Mouse (Mus musculus) heart, postnatal 4 days (tissue): Measurements from ENCODE around the gene Cxcl5. TPM values are rescaled to one million over a fixed set of nuclear protein-coding genes. Genes with fewer than 3 reads are reported as not detected.
A peak's percentile ranks its signal among the peaks of the same experiment; 100 is the strongest.

Source experiments
- DNase-seq: peaks from one replicate; pipeline ENCODE4 v3.0.0; 2021
- total RNA-seq, 2 experiments: library from RNA; stranded (reverse); gene quantifications; 2 replicates each; pipeline ENCODE4 v1.2.3; 2021

Gene Cxcl5
- not detected for total RNA-seq

DNA sequence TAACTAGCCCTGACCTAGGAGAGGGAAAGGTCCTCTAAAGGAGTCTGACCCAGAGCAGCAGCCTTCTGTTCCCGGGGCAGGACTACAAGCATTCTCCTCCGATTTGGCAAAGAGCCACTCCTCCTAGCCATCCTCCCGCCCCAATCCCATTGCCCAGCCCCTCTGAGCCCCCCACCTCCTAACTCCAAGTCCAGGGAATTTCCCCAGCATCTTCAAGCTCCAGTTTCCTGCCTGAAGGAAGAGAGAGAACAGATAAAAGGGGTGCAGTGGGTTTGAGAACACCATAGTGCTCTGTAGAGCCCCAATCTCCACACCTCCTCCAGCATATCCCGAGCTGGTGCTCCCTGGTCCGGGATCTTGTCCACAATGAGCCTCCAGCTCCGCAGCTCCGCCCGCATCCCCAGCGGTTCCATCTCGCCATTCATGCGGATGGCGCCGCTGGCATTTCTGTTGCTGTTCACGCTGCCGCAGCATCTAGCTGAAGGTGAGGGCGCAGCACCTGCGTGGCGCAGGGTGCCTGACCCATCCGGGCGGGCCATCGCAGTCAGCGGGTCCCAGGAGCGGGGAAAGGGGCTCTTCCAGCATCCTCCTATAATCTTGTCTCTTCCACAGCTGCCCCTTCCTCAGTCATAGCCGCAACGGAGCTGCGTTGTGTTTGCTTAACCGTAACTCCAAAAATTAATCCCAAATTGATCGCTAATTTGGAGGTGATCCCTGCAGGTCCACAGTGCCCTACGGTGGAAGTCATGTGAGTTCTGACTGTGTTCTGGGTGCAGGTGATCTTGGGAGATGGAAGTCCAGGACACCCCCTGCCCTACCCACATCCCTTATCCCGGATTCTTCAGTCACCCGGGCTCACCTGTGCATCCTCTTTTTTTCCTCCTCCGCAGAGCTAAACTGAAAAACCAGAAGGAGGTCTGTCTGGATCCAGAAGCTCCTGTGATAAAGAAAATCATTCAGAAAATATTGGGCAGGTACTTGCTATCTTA is at the start of gene Cxcl5:
Gene Cxcl5 (plus strand): TSS at position 284 of the 989 bp plus-strand sequence.
- DNase-seq = no peak

DNA sequence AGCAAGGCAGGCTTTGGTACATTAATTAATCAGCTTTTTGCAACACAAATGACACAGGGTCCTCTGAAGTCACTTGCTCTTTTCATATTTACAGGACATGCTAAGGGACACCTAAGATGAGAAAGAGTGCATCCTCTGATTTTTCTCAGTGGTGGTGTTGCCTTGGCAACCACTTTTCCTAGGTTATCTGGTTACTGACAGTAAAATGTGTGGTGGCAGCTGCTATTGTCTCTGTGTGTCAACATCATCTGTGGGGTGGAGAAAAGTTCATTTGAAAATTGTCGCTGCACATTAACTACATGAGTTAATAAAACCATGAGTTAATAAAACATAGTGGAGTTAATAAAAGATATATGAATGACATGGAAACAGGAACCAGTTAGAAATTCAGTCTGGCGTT is 47.8 kb upstream of the Cxcl5 start:
- no peak for DNase-seq

DNA sequence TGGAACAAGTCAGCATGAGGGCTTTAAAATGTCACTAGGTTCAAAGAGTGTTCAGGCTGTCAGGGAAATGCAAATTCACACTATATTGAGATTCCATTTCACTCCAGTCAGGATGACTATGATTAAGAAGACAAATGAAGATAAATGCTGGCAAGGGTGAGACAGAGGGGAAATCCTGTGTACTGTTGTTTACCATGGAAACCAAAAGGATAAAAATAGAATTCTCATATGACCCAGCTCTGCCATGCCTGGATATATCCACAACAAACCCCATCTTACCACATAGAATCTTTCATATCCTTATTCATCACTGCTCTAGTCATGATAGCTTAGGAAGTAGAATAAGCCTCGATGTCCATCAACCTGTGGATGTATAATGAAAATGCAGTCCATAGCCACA is 41.2 kb upstream of the Cxcl5 start:
- no peak for DNase-seq

DNA sequence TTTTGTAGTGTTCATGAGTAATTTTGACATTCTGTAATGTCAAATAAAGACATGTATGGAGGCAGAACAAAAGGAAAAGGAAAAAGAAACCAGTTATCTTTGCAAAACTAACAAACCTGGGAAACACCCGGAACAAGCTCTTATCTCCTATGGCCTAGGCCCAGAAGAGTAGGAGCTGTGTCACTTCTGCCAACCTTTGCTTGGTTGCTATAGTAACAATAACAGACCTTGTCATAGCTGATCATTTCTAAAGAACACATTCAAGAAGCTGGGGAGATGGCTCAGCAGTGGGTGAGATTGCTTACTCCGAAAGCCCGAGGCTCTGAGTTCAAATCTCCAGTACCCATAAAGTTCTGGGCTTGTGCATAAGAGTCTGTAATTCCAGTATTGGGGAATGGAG is 36.5 kb upstream of the Cxcl5 start:
- no peak for DNase-seq

DNA sequence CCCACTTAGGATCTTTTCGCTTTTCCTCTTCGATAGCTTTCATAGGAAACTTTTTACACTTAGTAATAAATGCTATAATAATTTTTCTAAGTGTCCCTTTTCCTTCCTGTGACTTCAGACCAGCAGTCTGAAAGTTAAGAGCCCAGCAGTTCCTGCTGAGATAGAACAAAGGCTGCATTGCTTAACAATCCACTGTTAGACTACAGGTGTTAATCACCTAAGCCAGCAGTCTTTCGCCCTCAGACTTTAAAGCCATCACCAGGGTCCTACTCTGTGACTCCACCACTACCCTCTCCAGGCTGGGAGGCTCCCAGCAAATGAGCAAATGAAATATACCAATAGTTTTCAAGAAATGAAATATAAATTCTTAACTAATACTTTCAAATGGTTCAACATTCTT is 30.9 kb upstream of the Cxcl5 start:
- no peak for DNase-seq

DNA sequence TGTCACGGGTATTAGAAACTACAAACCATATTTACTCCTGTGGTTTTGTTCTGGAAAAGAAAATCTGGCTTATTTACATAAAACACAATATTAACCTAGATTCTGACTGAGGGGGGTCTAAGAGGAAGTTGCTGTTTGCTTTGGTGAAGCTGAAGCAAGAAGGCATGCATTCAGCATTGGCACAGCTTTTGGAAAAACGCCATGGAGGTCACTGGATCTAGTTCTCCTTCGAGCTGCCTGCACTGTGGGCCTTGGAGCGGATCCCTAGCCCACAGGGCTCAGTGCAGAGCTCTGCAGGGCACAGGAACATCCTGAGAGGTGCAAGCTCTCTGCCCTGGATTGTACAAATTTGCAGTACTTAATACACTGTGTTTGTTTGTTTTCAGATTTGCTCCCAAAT is 27.7 kb upstream of the Cxcl5 start:
- DNase-seq = no peak

DNA sequence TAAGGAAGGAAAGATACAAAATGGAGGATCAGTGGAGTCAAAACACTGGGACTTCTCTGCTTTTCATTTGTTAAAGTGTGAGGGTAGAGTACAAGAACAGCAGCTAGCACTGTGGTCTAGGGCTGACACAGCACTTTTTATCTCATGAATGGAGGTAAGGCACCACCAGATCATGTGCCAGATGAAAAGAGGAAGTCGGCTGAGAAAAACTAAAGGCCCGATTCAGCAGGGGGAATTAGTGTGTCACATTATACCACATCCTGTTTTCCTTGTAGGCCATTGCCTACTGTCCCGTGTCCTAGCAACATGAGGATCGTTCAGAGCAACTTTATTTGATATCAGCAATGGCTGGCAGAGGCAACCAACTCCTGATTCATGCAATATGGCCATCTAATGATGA is 17.1 kb upstream of the Cxcl5 start:
- DNase-seq = no peak

DNA sequence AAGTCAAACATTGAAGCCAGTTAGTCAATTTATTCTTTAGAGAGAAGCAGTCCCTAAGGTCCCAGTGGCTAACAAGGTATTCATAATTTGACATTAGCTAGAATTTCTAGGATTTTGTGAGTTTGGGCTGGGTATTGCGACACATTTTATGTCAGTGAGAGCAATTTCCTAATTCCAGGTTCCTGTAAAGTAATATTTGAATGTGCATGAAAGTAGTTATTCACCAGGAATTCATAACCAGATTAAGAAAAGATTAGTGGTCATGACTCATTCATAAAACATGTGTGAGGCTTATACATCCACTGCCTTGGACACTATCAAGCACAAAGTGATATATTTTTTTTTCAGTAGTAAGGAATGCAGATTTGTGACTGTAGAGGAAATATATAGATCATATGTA is 5.2 kb upstream of the Cxcl5 start:
- DNase-seq = no peak

DNA sequence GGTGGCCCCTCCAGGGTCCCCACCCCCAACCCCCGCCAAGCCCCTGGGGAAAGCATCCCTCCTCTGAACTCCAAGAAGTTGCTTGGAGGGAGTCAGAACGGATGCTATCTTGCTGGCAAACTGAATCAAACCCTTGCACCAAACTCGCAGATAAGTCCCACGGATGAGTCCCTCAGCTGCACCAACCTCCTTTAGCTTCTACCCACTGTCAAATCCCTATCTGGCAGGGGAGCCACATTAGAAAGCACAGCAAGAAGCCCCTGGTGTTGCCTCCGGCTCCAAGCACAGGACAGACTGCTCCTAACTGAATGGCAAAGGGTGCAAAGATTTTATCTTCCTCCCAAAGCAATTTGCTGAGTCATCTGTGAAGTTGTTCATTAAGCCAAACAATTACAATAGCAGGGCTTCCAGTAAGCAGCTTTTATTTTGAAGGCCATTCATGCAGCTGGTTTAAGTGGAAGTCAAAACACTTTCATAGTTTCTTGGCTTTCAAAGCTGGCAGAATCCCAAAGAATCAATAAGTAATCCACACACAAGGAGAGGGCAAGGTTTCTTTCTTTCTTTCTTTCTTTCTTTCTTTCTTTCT is 1.0 kb upstream of the Cxcl5 start:
- no peak for DNase-seq

DNA sequence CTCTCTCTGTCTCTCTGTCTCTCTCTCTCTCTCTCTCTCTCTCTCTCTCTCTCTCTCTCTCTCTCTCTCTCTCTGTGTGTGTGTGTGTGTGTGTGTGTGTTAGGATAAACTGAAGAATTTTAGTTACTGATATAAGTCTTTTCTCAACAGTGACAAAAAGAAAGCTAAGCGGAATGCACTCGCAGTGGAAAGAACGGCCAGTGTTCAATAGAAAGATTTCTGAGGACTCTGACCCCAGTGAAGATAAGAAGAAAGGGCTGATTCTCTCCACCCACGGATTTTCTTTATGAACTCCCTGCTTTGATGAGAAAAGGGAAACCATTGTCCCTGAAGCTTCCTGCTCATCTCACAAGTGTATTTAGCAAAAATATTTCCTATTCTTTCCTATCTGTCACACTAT is 1.1 kb downstream of the Cxcl5 start:
- no peak for DNase-seq

DNA sequence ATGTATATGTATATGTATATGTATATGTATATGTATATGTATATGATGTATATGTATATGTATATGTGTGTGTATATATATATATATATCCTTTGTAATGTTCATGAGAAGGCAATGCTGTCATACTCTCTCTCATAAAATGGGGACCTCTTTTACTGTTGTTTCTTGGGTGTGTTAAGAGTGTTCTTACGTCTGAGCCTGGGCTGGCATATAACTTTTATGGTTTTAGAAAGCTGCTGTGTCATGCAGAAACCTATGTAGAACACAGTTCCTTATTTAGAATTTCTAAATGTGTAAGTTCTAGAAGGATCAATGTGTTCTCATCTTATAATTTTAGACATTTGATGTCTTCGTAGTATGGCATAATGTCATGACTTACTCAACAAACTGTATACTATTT is 1.7 kb downstream of the Cxcl5 start:
- DNase-seq = no peak

DNA sequence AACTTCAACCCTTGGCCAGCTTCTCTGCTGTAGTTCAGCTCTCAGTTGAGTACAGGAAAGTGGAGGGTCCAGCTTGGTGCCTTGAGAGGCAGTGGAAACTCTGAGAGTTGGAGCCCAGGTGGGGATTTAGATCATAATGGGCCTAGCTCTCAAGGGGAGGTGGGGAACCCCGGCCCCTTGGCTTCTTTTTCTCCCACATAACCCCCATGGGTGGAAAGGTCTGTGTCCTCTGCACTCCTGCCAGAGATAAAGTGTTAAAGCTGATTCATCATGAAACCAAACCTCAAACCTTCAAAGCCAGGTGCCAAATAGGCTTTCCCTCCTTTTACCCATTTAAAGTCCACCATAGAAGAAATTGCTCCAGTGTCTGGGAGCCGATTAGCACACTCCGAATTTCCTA is 2.7 kb downstream of the Cxcl5 start:
- no peak for DNase-seq

DNA sequence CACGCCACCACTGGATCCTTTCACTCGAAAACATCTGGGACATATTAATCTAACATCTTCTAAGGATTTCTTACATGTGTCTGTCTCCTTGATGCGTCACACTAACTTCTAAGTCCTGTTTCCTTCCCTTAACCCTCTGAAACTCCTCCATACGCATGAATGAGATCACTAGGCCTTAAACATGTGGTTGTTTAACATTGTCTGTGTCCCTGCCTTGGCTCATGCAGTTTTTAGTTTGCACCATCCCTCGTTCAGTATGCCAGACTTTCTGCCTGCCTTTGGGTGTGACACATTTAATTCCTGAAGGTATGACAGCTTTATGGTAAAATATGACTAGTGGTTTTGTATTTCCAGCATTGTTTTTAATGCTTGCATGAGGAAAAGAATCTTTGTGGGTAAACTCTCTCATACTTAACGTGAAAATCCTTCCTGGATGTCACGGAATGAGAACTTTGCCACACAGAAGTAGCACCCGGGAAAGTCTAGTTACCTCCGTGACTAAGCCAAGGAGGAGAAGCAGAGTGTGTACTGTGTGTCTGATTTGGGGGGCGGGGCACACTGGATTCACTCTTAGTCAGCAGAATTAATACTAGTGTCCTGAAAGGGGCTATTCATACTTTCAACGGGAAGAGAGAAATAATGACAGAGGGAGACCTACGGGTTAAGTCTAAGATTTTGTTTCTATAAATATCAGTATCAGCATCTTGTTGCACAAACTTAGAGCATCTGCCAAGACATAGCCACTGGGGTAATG is 4.9 kb downstream of the Cxcl5 start:
- DNase-seq = no peak

DNA sequence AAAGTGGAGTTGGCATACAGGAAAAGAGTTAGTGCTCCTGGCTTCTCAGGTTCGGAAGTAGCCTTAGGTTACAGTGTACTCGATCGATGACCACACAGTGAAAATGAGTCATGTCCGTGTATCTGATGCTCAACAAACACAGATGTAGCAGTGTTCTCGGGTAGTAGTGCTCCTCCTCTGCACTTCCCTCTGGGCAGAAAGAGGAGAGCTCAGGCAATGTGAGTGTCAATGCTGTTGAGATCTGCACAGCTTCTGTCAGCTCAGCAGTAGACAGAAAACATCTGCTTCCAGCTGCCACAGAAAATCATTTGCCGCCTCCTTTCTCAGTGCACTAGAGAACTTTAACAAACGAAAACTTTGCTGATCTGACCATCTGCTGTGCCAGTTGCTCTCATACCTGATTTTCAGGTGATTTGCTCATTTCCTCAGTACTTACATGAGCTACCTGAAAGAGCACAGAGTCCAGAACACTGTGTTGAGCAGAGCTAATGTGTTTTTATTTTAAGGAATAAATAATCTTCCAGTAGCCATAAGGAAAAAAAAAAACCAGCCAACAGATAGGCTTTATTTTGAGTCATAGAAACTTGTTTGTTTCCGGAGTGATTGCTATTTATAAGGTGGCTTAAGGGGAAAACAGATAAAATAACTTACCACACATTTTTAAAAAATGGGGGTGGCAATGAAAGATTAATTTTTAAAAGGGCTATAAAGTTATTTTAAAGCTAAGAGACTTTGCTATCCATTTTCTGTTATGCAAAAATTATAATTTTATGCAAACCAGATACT is 6.9 kb downstream of the Cxcl5 start:
- DNase-seq = no peak

DNA sequence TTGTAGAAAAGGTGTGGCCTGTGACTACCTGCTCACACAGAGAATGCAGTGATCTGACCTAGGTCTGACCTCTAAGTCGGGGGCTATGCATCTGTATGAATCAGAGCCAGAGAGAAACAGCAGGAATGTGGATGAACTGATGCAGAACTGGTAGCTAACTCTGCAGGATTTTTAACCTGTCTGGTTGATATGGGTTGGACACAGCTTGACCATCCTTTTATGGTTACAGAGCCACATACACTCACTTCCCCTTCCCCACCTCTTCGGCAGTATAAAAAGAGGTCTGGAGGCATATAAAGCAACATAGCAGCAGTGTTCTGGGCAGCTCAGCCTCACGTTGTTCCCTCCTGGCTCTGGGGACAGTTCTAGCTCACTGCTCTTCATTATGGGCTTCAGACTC is 9.1 kb downstream of the Cxcl5 start, which contains the start of gene Ppbp:
Gene Ppbp (plus strand): TSS at position 301 of the 400 bp plus-strand sequence.
- no peak for DNase-seq

DNA sequence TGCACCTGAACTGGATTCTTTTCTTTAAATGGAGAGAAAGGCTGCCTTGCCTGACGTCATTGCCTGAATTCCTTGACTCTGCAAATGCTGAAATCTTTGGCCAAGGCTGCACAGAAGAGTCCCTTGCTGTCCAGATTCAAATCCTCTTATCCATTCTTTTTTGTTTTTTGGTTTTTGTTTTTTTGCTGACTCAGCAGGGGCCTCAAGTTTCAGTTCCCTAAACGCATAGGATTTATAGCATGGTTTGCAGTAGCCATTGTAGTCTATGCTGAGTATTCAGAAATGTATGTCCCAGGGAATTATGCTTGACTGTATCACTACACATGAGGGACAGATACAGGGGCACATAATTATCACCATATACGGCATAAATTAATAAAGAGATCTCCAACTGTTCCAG is 12.2 kb downstream of the Cxcl5 start:
- DNase-seq = no peak

DNA sequence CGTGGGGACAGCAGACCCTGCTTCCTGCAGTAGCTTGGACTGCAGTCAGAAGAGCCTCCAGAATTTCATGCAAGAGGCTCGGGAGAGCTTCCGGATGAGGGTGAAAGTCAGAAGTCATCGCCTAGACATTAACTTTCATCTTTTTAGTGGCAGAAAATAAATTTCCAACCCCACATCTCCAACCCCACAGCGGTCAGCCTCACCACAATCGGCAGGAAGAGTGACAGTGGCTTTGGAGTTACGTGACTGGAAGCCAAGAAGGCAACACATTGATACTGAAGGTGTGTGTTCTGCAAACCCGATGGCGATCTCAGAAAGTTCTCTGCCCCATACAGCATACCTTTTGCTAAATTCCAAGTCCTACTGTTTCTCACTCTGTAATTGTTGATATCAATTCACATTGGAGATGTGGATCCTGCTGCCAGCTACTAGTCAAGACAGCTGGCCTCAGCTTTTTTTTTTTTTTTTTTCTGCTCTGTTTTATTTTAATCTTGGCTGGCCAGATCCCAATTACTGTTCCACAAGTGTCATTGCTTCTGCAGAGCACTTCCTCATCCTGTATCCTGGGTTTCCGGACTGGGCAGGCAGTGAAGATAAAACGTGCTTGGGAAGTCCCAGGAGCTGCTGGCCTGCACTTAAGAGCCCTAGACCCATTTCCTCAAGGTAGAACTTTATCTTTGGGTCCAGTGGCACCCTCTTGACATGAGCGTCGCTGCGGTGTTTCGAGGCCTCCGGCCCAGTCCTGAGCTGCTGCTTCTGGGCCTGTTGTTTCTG is 12.9 kb downstream of the Cxcl5 start, which contains the start of gene Pf4:
Gene Pf4 (plus strand): TSS at position 556 of the 774 bp plus-strand sequence.
- peak; percentile 37 for DNase-seq

DNA sequence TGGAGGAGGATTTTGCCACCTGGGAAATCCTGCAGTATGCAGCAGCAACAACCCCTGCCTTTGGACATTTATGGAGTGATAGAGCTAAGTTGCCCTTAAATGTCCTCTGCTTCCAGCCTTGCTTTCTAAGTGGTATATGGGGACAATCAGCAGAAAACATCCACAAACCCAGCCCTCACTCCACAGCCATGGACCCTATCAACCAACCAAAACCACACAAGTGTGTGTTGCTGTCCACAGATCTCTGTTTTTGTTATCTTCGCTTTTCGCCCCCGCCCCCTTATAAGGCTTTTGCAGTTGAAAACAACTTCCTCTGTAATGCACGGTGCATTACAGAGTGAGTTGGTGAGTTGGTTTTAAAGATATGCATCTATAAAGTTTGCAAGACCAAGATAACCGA is 16.4 kb downstream of the Cxcl5 start:
- no peak for DNase-seq

DNA sequence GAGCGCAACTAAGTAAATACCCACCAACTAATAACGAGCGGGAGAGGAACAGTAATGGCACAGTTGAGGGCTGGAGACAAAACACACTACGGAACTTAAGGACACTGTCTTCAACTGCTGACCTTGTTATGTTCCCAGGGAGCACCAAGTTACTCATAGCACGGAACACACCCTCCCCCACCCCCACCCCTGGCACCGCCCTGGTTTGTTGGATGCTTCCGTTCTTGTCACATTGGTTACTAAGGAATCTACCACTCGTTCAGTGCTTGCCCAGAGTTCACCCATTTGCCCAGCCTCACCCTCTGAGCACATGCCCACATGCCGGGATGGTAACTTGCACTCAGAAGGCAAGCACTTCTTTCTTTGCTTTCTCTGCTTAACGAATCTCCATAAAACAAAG is 18.5 kb downstream of the Cxcl5 start:
- DNase-seq = no peak

DNA sequence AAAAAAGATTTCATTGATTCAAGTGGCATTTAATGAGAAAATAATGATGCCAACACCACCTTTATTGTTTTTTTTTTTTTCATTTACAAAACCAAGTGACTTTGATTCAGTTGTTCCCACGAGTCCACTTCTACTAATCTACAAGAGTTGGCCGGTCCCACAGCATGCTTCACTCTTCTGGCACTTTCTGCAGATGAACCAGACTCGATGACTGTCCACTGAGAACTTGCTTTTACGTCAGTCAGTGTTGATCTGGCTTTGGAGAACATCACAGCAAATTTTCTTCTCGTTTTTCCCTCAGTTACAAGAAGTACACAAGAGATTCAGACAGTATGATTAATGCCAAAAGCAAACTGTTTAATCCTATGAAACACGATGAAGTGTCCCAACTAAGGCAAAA is 19.7 kb downstream of the Cxcl5 start:
- DNase-seq = no peak

DNA sequence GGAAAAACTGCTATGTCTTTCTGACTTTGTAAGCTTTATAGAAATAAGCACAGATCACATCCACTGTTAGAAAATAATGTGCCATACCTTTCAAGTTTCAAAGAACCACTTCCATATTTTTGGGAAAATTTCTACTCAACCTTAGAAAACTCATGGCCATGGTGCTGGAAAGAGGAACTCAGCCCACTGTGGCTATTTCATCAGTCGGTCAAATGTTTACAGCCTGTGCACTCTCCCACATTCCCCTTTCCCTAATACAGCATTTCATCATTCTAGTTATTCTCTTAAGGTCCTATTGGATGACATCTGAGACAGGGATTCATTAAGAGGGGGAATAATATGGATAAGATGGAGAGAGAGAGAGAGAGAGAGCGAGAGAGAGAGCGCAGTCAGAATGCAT is 24.5 kb downstream of the Cxcl5 start:
- DNase-seq = no peak
